Mouse (Mus musculus) 3134 (cell line): ENCODE results near the gene Pacs2.
A peak's percentile ranks its signal among the peaks of the same experiment; 100 is the strongest.

Source experiments
- DNase-seq: peaks from one replicate; pipeline ENCODE4 v3.0.0-alpha.2; 2011; ENCODE audit warnings: low spot score; ENCODE audit not compliant: insufficient read length; ENCODE audit errors: extremely low read depth

Gene Pacs2

DNA sequence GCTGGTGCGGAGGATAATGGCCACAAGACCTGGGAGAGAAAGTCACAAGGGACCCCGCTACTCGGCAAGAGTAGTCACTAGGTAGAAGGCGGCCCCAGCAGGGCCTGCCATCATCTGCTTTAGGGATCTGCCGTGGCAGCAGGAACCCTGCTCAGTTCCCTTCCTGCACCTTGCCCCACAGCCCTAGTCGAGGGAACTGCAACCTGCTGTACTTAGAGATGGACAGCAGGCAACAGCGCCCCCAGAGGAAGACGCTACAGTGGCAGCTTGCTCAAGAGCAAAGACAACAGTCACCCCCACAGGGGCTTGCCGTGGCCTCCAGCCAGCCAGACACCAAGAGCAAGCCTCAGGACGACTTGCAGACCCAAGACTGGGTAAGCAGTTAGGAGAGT, 60.8 kb downstream of the Pacs2 start:
- peak; percentile 63 for DNase-seq

DNA sequence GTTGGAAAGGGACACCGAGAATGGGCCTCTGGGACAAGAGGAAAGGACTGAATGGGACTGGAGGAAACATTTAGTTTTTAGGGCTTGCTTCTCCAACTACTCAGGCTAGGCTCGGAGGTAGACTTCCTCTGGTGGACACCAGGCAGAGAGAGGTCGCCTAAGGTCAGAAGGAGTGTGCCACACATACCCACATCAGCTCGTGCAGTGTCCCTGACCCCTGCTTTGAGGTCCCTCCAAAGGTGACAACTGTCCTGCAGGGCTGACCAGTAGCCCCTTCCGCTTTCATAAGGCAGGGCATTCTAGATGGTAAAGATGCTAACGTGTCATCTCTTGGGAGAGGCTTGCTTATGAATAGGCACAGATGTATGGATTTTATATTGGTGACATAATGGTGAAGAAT, 61.2 kb downstream of the Pacs2 start:
- DNase-seq, result no peak

DNA sequence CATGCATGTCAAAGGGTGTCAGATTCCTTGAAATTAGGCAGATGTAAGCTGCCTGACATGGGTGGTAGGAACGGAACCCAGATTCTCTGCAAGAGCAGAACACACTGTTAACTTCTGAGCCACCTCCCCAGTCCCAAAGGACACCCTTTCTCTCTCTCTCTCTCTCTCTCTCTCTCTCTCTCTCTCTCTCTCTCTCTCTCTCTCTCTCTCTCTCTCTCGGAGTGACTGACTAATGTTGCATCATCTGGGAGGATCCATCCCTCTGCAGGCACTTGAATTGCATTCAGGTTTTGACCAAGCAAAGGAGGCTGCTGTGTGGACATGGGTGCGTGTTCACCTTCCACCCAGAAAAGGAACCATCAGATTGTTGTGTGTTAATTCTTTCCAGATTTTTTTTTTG, 73.0 kb downstream of the Pacs2 start:
- DNase-seq, result no peak

- no peak for DNase-seq
Measured at GRCm38 (mm10) chr12:113088026-113088425, 73.7 kb downstream of the Pacs2 start.

- DNase-seq, result no peak
Measured at GRCm38 (mm10) chr12:113089107-113089506, 74.8 kb downstream of the Pacs2 start.

DNA sequence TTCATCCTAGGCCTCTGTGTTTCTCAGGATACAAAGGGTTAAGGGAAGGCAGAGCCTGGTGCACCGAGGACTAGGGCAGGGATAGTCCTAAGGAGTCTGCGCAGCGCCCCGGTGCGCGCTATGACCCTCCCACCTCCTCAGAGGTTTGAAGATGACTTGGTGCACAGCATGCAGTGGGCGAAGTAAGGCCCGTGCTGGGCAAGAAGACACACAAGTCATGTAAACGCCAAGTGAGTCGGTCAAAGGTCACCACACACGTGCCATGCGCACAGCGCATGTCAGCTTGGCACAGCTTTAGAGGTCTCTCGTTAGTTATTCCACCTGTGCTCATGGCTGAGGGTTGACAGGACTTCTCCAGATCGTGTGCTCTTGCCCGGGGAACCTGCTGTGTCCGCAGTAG, 75.7 kb downstream of the Pacs2 start:
- DNase-seq, result no peak

- DNase-seq, result no peak
Measured at GRCm38 (mm10) chr12:113097040-113097439, 82.7 kb downstream of the Pacs2 start.

- peak; percentile 48 for DNase-seq
Measured at GRCm38 (mm10) chr12:113097749-113098281, 83.5 kb downstream of the Pacs2 start, which contains the start of gene Mta1. Gene Mta1 (plus strand): TSS chr12:113098278.

DNA sequence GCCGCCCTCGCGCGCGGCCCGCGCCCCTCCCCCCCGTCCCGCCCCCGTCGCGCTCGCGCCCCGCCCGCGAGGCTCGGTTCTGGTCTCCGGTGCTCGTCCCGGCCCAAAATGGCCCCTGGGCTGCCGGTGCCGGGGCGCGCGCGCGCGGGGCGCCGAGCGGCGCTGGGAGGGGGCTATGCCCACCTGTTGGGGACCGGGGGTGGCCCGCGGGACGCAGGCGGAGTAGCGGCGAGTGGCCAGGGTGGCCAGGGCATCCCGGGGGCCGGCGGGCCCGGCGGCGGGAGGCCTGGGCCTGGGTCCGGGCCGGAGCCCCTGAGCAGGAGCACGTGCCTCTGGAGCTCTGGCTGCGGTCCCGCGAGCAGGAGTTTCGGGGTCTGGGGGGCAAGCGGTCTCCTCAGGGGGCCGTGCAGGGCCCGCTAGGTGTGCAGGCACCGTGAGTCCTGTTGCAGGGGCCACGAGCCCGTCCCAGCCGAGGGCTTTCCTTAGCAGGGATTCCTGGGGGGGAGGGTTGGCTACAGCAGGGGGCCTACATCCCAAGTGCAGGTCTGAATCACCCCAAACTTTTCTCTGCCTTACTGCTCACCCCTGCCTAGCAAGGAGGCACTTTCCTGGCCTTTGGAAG, 84.3 kb downstream of the Pacs2 start:
- DNase-seq, result peak; percentile 59

- no peak for DNase-seq
Measured at GRCm38 (mm10) chr12:113099470-113100237, 85.3 kb downstream of the Pacs2 start.

DNA sequence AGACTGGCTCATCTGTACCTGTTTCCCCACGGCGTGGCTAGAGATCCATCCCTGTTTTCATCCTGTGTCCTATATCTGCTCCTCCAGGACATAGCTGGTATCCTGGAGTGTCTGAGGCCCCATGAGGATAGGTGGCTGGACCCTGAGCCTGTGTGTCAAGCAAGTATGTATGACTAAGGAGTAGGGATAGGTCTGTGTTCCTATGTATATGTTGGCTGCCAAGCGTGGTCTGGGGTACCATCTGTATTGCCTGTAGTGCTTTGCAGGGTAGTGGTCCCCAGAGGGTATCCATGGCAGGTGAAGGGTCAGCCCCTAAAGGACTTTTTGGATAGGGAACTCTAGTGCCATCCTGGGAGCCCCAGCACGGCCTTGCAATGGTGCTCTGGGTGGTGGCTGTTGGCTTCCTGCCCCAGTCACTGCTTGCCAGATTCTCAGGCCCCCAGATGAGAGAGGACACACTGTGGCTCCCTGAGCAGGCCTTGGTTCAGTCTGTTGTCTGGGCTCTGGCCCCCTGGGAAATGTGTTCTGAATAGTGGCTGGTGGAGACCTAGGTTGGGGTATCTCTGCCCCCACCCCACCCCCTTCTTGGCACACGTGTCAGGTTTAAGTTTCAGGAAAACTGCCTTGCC, 86.3 kb downstream of the Pacs2 start:
- DNase-seq, result peak; percentile 37

- DNase-seq, result no peak
Measured at GRCm38 (mm10) chr12:113101251-113101960, 87.1 kb downstream of the Pacs2 start.

DNA sequence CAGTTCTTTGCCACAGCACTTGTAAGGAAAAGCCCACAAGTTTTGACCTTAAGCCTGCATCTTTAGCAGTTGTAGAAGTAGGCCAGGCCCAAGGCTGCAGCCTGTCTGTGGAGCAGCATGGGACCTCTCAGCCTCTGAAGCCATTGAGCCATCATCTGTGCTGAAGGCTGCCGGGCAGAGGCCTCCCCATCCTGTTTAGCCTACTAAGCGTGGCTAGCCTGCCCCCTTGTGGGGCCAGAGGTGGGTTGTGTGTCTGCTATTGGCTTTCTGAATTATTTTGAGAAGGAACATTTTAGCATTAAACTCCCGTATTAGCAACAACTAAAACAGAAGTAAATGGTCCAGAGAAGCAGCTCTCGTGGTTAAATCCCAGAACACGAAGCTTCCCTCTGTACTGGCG, 88.2 kb downstream of the Pacs2 start:
- no peak for DNase-seq

DNA sequence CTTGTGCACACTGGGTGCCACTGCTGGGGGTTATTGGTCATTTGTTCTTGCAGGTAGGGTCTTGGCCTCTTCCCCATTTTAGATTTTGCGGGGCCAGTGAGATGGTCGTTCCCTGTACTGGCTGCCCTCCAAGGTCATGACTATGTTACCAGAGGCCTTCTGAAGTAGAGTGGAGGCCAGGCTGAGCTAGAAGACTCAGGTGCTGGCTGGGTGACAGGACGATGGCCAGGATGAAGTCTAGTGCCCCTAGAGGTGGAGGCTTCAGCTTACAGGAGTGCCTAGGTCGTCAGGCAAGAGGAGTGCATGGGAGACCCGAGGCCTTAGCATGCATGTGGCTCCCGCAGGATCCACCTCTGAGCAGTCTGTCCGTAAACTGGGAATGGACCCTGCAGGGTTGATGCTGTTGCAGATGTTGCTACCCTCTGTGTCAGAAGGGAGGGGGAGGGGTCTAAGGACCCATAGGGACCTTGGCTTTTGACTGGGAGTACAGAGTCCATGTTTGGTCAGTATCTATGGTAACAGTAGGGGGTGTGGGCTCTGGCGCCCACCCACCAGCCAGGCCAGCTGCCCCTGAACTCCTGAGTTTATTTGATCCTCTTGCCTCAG, 89.6 kb downstream of the Pacs2 start:
- DNase-seq, result no peak

GRCm38 (mm10) chr12:113106386-113106785, 92.1 kb downstream of the Pacs2 start:
- DNase-seq, result peak; percentile 64

- DNase-seq, result no peak
Measured at GRCm38 (mm10) chr12:113107431-113108124, 93.3 kb downstream of the Pacs2 start.

DNA sequence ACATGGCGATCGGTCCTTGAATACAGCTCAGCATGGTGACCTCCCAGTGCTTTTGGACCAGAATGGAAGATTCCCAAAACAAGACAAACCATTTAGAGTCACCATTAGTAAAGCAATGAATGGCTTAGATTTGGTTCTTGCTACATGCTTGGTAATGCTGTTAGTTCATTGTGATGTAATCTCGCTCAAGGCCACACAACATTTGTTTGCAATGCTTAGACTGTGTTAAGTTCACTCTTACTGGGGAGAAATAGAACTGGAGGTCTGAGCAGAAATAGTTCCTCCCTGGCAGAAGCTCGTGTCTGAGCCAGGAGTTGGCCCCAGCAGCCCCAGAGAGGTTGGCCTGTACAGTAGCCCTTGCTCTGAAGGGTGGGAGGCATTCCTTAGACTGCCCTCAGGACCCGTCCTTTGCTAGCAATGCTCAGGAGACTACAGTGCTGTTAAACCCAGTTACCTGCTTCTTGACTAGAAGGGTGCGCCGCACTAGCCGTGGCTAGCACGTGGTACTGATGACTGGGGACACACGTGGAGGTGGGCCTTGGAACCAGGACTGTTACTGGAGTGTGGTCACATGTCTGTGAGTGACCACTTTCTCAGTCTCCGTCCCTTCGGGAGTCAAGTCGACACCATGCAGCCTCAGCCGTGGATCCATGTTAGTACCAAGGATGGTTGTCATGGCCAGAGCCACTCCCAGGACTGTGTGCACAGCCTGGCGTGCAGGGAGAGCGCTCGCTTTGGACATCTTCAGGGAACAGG, 94.4 kb downstream of the Pacs2 start:
- DNase-seq, result no peak

- DNase-seq, result no peak
Measured at GRCm38 (mm10) chr12:113109801-113110200, 95.5 kb downstream of the Pacs2 start.

GRCm38 (mm10) chr12:113114141-113114540, 99.8 kb downstream of the Pacs2 start:
- DNase-seq, result no peak
